Mouse (Mus musculus): ENCODE measurements around the gene Rtkn2.

Gene Rtkn2

GRCm38 (mm10) chr10:67979401-67980157 lies at the start of gene Rtkn2:
Rtkn2 (plus strand) TSS chr10:67979570.
- DNase-seq = peak; percentile 86 to 90

- no peak for DNase-seq
Measured at GRCm38 (mm10) chr10:67931328-67931727, 48.0 kb upstream of the Rtkn2 start.

- DNase-seq = no peak
Measured at GRCm38 (mm10) chr10:67932780-67933179, 46.6 kb upstream of the Rtkn2 start.

- DNase-seq = no peak
Measured at GRCm38 (mm10) chr10:67936944-67937343, 42.4 kb upstream of the Rtkn2 start.

- DNase-seq = peak in 1 of 2 experiments; percentile 7
Measured at GRCm38 (mm10) chr10:67937775-67938174, 41.6 kb upstream of the Rtkn2 start.

- no peak for DNase-seq
Measured at GRCm38 (mm10) chr10:67939546-67939945, 39.8 kb upstream of the Rtkn2 start.

GRCm38 (mm10) chr10:67943513-67943912 lies 35.9 kb upstream of the Rtkn2 start:
- DNase-seq = no peak

- DNase-seq = no peak
Measured at GRCm38 (mm10) chr10:67950059-67950748, 29.2 kb upstream of the Rtkn2 start.

- no peak for DNase-seq
Measured at GRCm38 (mm10) chr10:67951690-67952089, 27.7 kb upstream of the Rtkn2 start.

GRCm38 (mm10) chr10:67955982-67956381 lies 23.4 kb upstream of the Rtkn2 start:
- DNase-seq = no peak

- no peak for DNase-seq
Measured at GRCm38 (mm10) chr10:67959982-67960381, 19.4 kb upstream of the Rtkn2 start.

- DNase-seq = no peak
Measured at GRCm38 (mm10) chr10:67962496-67962895, 16.9 kb upstream of the Rtkn2 start.

GRCm38 (mm10) chr10:67964060-67964459 lies 15.3 kb upstream of the Rtkn2 start:
- DNase-seq = no peak

- DNase-seq = peak; percentile 26 to 31
Measured at GRCm38 (mm10) chr10:67965251-67965986, 14.0 kb upstream of the Rtkn2 start.

GRCm38 (mm10) chr10:67966102-67966501 lies 13.3 kb upstream of the Rtkn2 start:
- DNase-seq = no peak

- DNase-seq = peak in 1 of 2 experiments; percentile 38
Measured at GRCm38 (mm10) chr10:67966983-67967382, 12.4 kb upstream of the Rtkn2 start.

GRCm38 (mm10) chr10:67971166-67971796 lies 8.1 kb upstream of the Rtkn2 start:
- DNase-seq = no peak

GRCm38 (mm10) chr10:67977271-67977670 lies 2.1 kb upstream of the Rtkn2 start:
- DNase-seq = no peak

- DNase-seq = no peak
Measured at GRCm38 (mm10) chr10:67983776-67984175, 4.4 kb downstream of the Rtkn2 start.

- peak; percentile 41 to 60 for DNase-seq
Measured at GRCm38 (mm10) chr10:67984271-67984943, 5.0 kb downstream of the Rtkn2 start.

GRCm38 (mm10) chr10:67985100-67985499 lies 5.7 kb downstream of the Rtkn2 start:
- no peak for DNase-seq

GRCm38 (mm10) chr10:67995356-67995755 lies 16.0 kb downstream of the Rtkn2 start:
- no peak for DNase-seq

Measured in lung, adult 18-20 months (tissue).